Mouse (Mus musculus) adrenal gland, postnatal 4 days (tissue): ENCODE data around the gene Tnfrsf14. TPM values are rescaled to one million over a fixed set of nuclear protein-coding genes. Genes with fewer than 3 reads are reported as not detected.

Experiments
- DNase-seq, 2 experiments: peaks; one replicate each; pipeline ENCODE4 v3.0.0; 2021 to 2022; ENCODE audit warnings: low spot score in 2 of 2, mixed read lengths in 2 of 2
- total RNA-seq, 2 experiments: library from RNA; stranded (reverse); gene quantifications; 2 replicates each; pipeline ENCODE4 v1.2.3; 2021

Tnfrsf14 gene
- total RNA-seq, 2 experiments from 2014 or later = 10.6 to 13.2 TPM

DNA sequence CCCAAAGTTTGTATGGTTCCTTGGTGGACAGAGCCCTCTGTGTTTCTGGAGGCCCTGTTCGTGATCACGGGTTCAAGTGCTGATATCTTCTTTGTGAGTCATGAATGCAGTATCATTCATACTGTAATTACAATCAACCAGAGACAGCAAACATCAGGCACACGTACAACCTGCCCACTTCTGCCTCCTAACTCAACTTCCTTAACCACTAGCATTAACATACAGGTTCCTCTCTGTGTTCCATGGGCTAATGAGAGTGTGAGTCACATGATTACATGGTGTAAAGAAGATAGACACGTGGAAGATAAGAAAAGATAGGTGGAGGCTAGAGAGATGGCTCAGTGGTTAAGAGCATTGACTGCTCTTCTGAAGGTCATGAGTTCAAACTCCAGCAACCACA, 11.7 kb downstream of the Tnfrsf14 start:
- DNase-seq = no peak

DNA sequence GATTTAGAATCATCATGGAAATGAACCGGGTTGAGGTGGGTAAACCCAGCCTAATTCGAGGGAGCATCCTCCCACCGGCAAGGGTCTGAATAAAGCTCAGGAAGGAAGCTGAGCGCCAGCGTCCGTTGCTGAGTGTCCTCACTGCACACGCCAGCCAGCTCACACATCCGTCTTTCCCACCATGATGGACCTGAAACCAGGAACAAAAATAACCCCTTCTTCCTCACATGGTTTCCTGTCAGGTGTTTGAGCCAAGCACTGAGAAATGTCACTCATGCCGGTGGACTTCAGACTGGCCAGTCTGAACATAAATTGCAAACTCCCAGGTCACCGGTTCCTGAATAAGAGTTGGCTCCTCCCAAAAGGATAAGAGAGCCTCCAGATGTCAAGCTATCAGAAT, 13.1 kb downstream of the Tnfrsf14 start:
- no peak for DNase-seq

DNA sequence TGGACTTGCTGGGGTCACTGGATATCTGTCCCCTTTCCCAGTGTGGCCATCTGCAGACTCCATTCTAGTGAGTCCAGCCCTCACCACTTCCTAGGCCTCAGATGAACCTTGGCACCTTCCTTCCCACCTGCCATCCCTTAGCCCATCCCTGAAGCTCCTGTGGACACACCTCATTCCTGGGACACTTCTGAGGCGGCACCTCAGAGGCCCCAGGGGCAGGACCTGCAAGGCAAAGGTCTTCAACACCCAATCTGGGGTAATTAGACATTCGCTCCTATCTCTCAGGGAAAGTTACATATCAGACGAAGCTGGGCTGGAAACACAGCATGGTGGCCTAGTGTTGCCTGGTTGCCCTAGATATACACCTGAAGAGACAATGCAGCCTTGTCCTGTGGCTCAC, 13.7 kb downstream of the Tnfrsf14 start:
- no peak for DNase-seq

DNA sequence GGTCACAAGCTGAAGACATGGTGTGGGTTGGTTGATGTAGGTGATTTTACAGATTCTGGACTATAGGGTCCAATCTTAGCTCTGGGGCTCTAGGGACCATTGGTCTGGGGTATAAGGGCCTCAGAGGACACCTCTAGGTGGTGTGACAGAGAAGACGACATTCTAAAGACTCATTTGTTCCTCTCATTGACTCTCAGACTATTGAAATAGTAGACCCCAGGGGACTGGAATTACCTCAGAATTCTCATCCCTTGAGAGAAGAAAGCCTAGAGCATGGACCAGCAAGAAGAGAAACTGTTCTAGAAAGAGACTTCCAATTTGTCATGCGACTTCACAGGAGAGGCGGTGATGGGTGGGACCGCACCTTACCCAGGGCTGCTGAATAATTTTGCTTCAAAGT, 14.1 kb downstream of the Tnfrsf14 start:
- DNase-seq = no peak

DNA sequence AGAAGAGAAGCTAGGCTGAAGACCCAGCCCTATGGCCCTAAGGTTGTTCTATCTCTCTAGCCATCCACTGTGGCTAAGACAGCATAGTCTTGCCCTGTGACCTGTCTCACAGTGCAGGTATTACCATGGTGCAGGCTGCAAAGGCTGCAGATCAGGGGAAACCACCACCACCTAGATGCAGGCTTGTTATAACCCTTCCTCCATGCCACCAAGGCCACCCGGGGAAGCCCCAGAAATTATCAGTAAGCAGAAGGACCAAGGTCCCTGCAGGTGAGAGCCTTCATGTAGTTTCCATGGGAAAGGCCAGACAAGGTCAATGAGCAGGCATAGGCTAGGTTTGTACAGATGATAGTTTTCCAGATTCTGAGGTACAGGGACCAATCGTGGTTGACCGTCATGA, 14.5 kb downstream of the Tnfrsf14 start:
- no peak for DNase-seq

DNA sequence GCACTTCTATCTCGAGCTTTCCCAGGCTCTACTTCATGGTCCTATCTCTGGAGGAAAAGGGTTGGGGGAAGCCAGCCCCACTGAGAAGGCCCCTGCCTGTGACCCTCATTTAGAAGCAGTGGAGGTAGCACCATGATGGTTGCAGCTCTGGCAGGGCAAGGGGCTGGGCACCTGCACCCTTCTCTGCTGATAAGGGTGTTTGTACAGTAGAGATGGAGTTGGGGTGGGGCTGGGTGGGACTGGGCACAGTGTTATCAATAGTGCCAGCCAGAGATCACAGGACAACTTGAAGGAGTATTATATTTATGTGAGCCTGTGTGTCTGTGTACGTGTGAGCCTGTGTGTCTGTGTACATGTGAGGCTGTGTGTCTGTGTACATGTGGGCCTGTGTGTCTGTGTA, 16.7 kb downstream of the Tnfrsf14 start:
- DNase-seq = no peak

DNA sequence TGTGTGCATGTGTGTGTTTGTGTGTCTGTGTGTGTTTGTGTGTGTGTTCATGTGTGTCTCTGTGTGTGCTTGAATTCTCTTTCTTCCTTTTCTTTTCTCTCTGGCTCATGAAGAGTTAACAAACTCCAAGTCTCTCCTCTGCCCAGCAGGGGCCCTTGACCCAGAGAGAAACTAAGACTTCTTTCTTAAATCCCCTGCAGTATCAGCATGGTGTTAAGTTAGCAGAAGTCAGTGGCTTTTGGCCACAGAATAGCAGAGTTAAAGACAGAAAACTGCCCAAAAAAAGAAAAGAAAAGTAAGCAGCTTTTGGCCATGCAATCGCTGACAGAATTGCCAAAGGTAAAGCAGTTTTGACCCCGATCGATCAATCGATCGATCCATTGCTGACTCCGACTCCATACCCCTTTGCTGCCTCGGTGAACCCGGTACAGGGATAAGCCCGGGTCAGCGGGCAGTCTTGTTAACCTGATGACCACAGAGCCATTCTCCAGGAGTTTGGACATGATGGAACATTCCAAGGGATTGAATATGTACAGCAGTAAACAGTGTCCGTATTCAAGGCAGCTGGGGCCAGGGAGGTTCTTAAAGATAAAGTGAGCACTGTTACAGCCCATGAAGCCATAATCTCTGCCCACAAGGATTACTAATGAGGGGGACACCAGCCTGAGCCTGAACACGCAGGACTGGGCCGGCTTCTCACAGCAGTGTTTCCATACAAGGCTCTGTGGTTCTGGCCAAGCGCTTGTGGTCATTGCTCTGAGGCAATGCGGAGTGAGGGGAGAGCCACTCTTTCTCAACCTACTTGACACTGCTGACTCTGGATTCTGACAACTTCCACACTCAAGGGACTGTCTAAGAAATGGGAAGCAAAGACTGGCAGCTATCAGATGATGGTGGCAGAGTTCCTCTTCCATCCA, 17.5 kb downstream of the Tnfrsf14 start:
- DNase-seq = no peak

DNA sequence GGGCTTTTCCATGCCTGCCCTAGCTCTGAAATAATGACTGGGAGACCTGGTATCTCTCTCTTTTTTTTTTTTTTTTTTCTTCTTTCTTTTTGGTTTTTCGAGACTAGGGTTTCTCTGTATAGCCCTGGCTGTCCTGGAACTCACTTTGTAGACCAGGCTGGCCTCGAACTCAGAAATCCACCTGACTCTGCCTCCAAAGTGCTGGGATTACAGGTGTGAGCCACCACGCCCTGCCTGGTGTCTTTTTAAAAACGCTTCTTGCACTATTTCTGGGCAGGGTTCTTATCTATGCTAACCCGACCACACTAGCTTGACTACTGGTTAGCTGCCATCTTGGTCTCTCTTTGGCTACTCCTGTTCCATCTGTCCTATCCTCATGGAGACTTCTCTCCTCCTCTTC, 19.9 kb downstream of the Tnfrsf14 start:
- DNase-seq = no peak

DNA sequence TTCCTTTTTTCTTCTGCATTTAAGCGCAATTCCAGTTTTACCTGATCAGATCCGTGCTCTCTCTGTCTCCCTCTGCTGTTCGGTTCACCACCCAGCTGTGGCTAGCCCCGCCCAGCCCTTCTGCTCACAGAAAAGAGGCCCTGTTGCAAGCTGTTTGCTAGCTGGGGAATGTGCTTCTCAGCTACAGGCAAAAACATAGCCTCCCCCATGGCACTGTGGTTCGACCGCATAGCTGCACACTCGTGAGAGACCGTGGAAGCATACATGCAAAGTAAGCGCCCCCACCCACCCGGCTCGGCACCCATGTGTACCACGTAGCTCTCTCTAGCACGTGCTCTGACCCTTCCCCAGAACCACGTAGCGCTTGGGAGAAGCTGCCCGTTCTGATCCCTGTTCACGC, 20.5 kb downstream of the Tnfrsf14 start:
- DNase-seq = peak in 1 of 2 experiments; percentile 45

DNA sequence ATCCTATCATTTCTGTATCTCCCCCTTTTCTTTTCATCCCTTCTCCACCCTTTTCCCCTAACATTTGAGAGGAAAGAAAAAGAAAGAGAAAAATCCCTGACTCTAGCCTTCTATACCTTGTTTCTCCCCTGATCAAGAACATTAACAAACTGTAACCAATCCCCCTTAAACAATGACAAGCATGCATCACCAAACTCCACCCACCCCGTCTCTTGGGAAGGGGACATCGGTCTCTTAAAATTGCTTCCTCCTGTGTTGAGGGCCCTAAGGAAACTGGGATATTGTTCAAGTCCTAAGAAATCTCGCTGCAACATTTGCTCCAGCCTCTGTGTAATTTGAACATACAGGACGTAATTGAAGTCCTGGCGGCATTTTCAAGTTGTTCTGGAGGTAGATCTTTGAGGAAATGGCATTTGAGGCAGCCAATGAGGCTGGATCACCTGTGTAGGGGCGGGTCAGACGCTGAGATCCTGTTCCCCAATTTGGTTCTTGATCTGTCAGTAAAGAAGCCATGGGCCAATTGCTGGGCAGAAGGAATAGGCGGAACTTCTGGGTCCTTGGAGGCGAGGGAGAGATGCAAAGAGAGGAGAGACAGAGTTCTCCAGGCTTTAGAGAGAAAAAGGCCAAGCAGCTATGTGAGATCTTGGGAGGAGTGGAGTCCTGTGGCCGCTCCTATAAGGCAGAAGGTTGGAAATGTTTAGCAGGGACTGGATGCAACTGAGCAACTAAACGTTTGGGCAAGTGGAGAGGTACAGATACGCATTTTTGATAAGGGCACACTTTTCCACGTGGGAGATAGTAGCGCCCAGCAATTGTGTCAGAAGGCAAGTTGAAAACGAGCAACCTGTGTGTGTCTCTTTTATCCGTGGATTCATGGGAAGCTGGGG, 23.9 kb downstream of the Tnfrsf14 start:
- peak in 1 of 2 experiments; percentile 48 for DNase-seq

DNA sequence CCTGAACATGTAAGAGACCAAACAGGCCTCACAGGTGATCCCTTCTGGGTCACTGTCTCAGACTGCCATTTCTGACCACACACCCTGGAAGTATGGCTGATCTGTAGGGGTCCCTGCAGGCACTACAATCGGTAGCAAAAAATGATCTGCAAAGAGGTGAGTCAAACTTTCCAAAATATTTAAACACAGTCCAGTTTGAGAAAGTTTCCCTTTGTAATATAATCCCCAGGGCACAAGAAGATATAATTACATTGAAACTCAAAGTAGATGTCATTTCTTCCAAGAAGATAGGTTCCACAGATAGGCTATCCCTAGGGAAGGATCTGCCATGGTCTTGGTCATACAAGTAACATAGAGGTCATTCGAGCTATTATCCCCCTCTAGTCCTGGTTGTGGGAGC, 26.0 kb downstream of the Tnfrsf14 start:
- no peak for DNase-seq

DNA sequence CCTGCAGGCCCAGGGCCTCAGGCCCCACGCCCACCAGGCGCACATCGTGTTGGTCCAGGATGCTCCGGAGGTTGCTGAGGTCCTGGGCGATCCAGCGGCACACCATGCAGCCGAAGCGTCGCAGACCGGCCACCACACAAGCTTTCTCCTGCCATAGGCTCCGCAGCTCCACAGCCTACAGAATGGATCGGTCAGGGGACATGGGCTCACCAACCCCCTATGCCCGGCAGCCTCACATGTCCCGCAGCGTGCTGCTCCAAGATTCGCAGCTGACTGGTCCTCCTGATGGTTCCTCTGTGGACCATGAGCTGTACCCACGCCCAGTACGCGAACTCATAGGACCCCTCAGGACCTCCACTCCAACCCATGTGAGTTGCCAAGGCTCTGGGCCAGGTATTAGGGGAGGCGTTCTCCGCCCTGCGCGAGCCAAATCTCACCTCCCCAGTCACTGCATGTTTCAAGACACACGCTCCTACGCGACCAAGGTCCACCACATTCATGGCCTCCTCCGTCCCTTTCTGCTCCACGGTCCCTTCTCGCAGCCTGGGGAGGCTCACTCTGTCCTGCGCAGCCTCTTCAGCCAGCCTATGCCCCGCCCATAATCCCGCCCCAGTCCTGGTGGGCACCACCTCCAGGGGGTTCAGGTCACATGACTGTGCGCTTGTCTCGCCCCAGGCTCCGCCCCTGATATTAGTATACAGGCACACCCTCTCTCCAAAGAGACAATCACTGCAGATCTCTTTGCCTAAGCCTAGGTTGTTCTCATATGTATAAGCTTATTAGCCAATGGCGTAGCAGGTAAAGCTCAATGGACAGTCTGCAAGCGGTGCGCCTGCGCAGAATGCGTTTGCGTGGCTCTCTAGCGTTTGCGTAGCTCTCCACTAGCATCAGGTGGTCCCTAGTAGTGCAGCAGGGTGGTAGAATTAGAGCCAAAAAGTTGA, 29.6 kb downstream of the Tnfrsf14 start, which contains the start of gene Fam213b:
TSS of gene Fam213b (minus strand) at position 630 of the 941 bp plus-strand sequence.
- peak; percentile 48 to 69 for DNase-seq

DNA sequence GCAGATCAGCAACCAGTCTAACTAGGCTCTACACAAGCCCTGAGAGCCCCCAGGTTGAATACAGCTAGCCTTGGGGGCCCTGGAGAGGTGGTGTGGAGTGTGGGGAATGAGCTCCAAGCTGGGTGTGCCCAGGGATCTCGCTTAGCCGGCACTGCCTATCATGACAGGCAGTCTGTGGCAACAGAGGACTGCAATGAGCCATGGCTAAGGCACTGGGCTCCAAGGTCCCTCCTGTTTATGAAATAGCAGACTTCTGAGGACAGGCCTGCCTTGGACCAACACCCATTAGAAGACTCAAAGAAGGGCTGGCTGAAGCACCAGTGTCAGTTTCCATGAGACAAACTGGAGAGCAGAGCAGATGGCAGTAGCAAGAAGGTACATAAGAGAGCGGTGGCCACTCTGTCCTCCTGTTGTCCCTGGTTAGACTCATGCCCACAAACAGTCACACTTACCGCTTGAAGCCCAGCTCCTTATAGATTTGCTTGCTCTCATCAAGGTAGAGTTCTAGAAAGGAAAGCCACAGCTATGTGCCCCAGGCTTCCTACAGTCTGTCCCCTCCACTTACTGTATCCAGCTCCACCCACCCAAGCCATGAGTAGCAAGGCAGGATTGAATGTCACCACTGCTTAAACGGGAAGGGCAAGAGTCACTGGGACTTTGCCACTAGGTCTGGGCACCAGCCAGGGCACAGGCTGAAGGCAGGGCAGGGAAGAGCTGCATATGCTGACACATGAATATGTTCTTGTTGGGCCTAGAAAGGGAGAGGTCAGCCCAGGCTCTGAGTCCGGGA, 30.5 kb downstream of the Tnfrsf14 start:
- no peak for DNase-seq

DNA sequence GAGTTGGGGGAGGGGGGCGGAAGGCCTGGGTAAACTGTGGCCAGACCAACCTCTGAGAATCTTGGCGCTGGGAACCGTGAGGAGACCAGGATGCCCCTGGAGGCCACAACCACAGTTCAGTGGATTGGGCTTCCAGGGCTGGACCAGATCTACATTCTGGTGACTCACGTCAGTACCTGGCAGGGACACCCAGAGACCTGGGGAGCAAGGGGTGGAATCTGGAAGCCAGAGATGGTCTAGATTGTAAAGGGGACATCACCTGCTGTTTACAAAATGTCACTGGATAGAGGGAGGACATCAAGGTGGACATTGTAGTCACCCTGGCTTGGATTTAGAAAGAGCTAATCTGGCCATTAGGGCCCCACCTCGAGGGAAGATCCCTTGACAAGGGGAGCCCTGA, 32.8 kb downstream of the Tnfrsf14 start:
- DNase-seq = no peak

DNA sequence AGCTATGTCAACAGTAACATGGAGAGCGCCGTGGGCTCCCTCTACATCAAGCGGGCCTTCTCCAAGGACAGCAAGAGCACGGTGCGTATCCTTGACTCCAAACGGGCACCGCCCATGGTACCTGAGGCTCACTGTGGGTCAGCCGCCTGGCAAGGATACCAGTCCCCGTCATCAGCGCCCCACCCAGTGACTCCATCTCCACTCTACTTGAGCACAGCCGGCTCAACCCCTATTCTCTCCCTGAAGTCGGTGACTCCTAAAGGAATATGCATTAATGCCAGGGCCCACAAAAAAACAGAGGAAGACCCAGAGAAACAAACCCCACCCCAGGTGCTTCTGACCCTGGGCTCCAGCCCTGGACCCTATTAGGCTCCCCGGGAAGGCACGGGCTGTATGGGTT, 37.5 kb downstream of the Tnfrsf14 start:
- no peak for DNase-seq

DNA sequence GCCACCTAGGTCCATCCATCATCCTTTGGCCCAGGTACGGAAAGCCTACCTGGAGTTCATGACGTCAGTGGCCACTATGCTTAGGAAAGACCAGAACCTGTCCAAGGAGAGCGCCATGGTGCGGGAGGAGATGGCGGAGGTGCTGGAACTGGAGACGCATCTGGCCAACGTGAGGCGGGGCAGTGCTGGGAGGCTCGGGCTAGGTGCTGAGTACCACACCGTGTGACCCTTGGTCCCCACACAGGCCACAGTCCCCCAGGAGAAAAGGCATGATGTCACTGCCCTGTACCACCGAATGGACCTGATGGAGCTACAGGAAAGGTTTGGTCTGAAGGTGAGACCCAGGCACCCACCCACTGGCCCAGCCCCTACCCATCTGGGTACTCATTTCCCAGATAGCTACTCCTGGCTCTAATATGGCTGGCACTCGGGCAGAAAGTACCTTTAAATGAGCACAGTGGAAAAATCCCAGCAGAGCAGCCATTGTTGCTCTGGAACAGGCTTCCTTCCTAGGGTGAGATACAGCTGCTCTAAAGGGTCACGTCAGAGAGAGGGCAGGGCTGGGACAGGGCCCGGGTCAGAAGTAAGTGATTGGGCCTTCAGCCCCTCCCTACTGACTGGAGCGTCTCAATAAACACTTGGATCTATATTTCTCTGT, 40.6 kb downstream of the Tnfrsf14 start:
- no peak for DNase-seq

DNA sequence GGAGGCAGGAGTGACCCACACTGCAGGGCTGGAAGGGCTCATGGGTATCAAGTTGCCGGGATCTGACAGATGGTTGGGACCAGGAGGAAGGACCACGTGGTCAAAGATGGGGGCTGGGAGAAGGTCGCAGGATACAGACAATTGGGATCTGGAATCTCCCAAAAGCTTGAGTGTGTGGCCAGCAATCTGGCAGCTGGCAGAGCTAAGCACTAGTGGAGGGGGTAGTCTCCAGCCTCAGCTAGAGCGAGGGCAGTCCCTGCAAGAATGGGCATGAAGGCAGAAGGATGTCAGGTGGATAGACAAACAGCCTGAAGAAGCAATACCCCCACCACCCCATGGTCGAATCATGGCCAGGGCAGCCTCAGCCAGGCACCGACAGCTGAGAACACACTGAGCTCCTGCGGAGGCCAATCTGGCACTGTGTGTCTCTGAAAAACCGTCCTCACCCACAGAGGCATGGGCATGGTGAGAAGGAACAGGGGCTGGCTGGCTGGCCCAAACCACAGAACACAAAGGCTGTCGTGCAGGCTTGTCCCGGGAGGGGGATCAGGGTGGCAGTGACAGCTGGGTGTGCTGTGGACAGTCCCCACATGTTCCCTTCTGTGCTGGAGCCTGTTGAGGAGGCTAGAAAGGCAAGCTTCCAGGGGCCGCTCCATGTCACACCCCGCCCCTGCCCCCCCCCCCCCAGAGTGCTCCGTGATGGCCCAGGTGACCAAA, 41.3 kb downstream of the Tnfrsf14 start:
- DNase-seq = no peak

DNA sequence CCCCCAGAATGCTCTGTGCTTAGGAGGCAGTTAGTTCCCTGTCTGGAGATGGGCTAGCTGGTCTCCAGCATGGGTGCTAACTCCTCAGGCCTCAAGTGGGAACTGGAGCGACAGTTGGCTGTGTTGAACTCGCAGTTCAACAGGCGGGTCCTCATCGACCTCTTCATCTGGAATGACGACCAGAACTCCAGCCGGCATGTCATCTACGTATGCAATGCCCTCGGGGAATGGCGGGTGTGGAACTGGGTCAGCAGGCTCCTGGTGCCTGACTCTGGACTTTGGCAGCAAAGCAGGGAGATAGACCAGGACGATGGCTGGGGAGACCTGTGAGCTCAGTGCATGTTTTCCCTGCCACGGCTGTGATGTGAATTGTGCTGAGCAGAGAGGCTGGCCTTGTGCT, 42.9 kb downstream of the Tnfrsf14 start:
- no peak for DNase-seq
